Mouse (Mus musculus) forebrain, embryonic 14.5 days (tissue): ENCODE results near the gene Dhcr24. TPM values are rescaled to one million over a fixed set of nuclear protein-coding genes. Genes with fewer than 3 reads are reported as not detected.

Experiments
- ATAC-seq: fragments of 200-750 bp; cut with Nextera tagmentation; 2 replicates; pipeline ENCODE4 v1.8.0; 2017; ENCODE audit warnings: mild to moderate bottlenecking, moderate library complexity
- DNase-seq: peaks from one replicate; pipeline ENCODE4 v3.0.0-alpha.2; 2015; ENCODE audit warnings: low spot score
- H3K27ac ChIP-seq: fragments of 300-500 bp; sonication (generic); 2 replicates; pipeline ENCODE4 v1.5.1; 2014; ENCODE audit warnings: low read depth, mild to moderate bottlenecking, control low read depth, low read length, moderate library complexity
- H3K27me3 ChIP-seq: fragments of 300-500 bp; sonication (generic); replicated peaks from 2 replicates; pipeline ENCODE4 v1.6.1; 2014; ENCODE audit warnings: low read length, control low read depth, mixed read lengths; ENCODE audit not compliant: control insufficient read depth, insufficient read depth
- H3K36me3 ChIP-seq: fragments of 300-500 bp; sonication (generic); 2 replicates; pipeline ENCODE4 v1.6.1; 2014; ENCODE audit warnings: low read length, control low read depth; ENCODE audit not compliant: control insufficient read depth, insufficient read depth
- H3K4me1 ChIP-seq: fragments of 300-500 bp; sonication (generic); 2 replicates; pipeline ENCODE4 v1.6.1; 2014; ENCODE audit warnings: antibody characterized with exemption, low read length, control low read depth; ENCODE audit not compliant: control insufficient read depth, insufficient read depth
- H3K4me2 ChIP-seq: fragments of 300-500 bp; sonication (generic); 2 replicates; pipeline ENCODE4 v1.6.1; 2014; ENCODE audit warnings: mild to moderate bottlenecking, control low read depth, low read length
- H3K4me3 ChIP-seq: fragments of 300-500 bp; sonication (generic); 2 replicates; pipeline ENCODE4 v1.5.1; 2014; ENCODE audit warnings: low read depth, low read length, control low read depth
- H3K9ac ChIP-seq: fragments of 300-500 bp; sonication (generic); 2 replicates; pipeline ENCODE4 v1.6.1; 2014; ENCODE audit warnings: mild to moderate bottlenecking, low read length, control low read depth, moderate library complexity
- H3K9me3 ChIP-seq: fragments of 300-500 bp; sonication (generic); replicated peaks from 2 replicates; pipeline ENCODE4 v1.6.1; 2016; ENCODE audit warnings: low read length, control low read depth, mixed read lengths; ENCODE audit not compliant: control insufficient read depth
- WGBS: fragments of 180-500 bp; shearing (Covaris S2); extraction: QIAGEN DNeasy Blood & Tissue Kit; methylation state at CpG from one replicate; pipeline ENCODE4 v1.1.7; 2014; 5-methylcytosine and 5-hydroxymethylcytosine counted together
- polyA plus RNA-seq: library from polyadenylated mRNA; unstranded; fragments of >200 nt; fragmentation: Nextera tagmentation; extraction: Ambion mirVana; gene quantifications from 2 replicates; pipeline ENCODE4 v1.2.1, GENCODE M21; 2014

Dhcr24 gene
- polyA plus RNA-seq, 1 experiment from 2014 or later = 16.6 TPM

GRCm38 (mm10) chr4:106613105-106613504 lies 52.3 kb downstream of the Dhcr24 start:
- H3K27me3 ChIP-seq = no peaks in the 10 kb centered on the region
- no peak overlapping the region for H3K4me2 ChIP-seq
- ATAC-seq (no peak), DNase-seq (no peak)
- H3K36me3 ChIP-seq = no peaks in the 10 kb centered on the region
- no peak overlapping the region for H3K4me3 ChIP-seq
- WGBS = 75% methylated on average over 8 of the region's 8 CpGs
- no peak overlapping the region for H3K27ac ChIP-seq
- peaks cover 4% of the 10 kb centered on the region; the same call in 1 of the 2 replicates for H3K4me1 ChIP-seq
- no peak overlapping the region for H3K9ac ChIP-seq
- H3K9me3 ChIP-seq = no peaks in the 10 kb centered on the region

DNA sequence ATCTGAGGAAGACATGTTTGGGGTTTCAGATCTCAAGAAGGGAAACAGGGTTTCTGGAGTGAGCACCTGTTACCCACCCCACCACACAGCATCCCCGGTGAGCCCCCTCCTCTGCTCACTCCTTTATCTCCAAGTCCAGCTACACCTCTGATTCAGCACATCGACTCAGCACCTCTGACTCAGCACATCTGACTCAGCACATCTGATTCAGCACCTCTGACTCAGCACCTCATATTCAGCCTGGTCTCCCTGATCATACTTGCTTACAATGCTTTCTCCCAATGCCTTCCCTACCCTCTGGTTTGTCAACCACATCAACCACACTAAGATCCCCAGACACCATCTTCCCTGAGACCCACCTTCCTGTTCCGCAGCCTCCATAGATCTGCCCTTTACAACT lies 52.7 kb downstream of the Dhcr24 start:
- H3K27ac ChIP-seq = no peak overlapping the region
- H3K36me3 ChIP-seq = no peaks in the 10 kb centered on the region
- H3K4me2 ChIP-seq = no peak overlapping the region
- peaks cover 4% of the 10 kb centered on the region; the same call in 1 of the 2 replicates for H3K4me1 ChIP-seq
- no peaks in the 10 kb centered on the region for H3K27me3 ChIP-seq
- whole genome bisulfite sequencing = 79% methylated on average over 3 of the region's 3 CpGs
- no peak overlapping the region for H3K4me3 ChIP-seq
- no peak overlapping the region for H3K9ac ChIP-seq
- no peaks in the 10 kb centered on the region for H3K9me3 ChIP-seq
- DNase-seq (no peak), ATAC-seq (no peak)

- whole genome bisulfite sequencing = 44% methylated on average over 7 of the region's 7 CpGs
- Histone ChIP-seq H3K27ac (no peak overlapping the region), H3K9ac (no peak overlapping the region), H3K4me1 (peaks cover 4% of the 10 kb centered on the region; the same call in 1 of the 2 replicates), H3K27me3 (no peaks in the 10 kb centered on the region), H3K4me2 (no peak overlapping the region), H3K4me3 (no peak overlapping the region), H3K9me3 (no peaks in the 10 kb centered on the region), H3K36me3 (no peaks in the 10 kb centered on the region)
- peak; percentile 79 for ATAC-seq
- peak; percentile 77 for DNase-seq
Observed at GRCm38 (mm10) chr4:106614180-106614797, 53.5 kb downstream of the Dhcr24 start.

GRCm38 (mm10) chr4:106614881-106615280 lies 54.0 kb downstream of the Dhcr24 start:
- ATAC-seq (no peak), DNase-seq (no peak)
- H3K4me2 ChIP-seq = no peak overlapping the region
- H3K27ac ChIP-seq = no peak overlapping the region
- no peak overlapping the region for H3K9ac ChIP-seq
- no peaks in the 10 kb centered on the region for H3K36me3 ChIP-seq
- WGBS = 86% methylated on average over 9 of the region's 9 CpGs
- no peaks in the 10 kb centered on the region for H3K27me3 ChIP-seq
- no peaks in the 10 kb centered on the region for H3K9me3 ChIP-seq
- H3K4me3 ChIP-seq = no peak overlapping the region
- peaks cover 4% of the 10 kb centered on the region; the same call in 1 of the 2 replicates for H3K4me1 ChIP-seq

DNA sequence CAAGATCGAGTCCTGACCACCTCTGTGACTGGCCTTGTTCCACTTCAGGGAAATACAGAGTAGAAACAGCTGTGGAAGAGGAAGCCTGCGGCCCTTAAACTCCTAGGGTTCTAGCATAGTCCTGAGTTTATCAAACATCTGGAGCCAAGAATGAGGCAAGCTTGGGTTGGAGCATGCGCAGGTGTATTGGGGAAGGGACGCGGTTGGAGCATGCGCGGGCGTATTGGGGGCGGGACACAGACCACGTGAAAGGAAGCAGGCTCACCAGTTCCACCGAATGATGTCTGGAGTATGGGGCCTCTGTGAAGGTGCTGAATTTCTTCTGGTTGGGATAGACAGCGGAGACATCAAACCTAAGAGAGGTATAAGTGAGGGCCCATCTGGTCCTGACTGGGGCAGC lies 54.8 kb downstream of the Dhcr24 start:
- WGBS = 86% methylated on average over 12 of the region's 12 CpGs
- Histone ChIP-seq H3K9me3 (no peaks in the 10 kb centered on the region), H3K4me1 (peaks cover 4% of the 10 kb centered on the region; the same call in 1 of the 2 replicates), H3K36me3 (no peaks in the 10 kb centered on the region), H3K27me3 (no peaks in the 10 kb centered on the region), H3K9ac (no peak overlapping the region), H3K27ac (no peak overlapping the region), H3K4me3 (no peak overlapping the region), H3K4me2 (no peak overlapping the region)
- ATAC-seq = no peak
- DNase-seq = no peak

GRCm38 (mm10) chr4:106617056-106617455 lies 56.2 kb downstream of the Dhcr24 start, which contains the start of gene Lexm:
Gene Lexm, minus strand, starts transcription at chr4:106617241.
- 2% methylated on average over 18 of the region's 19 CpGs for WGBS
- DNase-seq (no peak), ATAC-seq (no peak)

DNA sequence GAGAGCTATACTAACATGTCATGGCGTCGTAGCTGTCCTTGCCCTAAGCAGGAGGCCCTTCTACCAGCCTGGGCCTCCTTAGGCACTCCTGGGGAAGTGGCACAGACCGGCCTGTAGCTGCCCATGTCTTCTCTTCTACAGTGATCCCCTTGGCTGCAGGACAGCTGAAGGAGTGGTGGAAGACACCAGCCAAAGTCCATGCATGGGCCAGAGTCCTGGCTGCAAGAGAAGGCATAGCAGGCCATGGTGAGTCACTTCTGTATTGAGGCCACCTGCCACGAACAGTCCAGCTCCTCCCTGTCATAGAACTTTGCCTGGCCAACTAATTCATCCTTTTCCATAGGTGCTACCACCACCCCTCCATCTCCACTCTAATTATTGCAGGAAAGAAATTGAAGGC lies 58.1 kb downstream of the Dhcr24 start:
- Histone ChIP-seq H3K9ac (no peak overlapping the region), H3K4me3 (no peak overlapping the region), H3K4me1 (peaks cover 4% of the 10 kb centered on the region; the same call in 1 of the 2 replicates), H3K9me3 (no peaks in the 10 kb centered on the region), H3K4me2 (no peak overlapping the region), H3K27ac (no peak overlapping the region), H3K27me3 (peaks cover 25% of the 10 kb centered on the region), H3K36me3 (no peaks in the 10 kb centered on the region)
- no peak for DNase-seq
- ATAC-seq = no peak
- WGBS = 89% methylated on average over 4 of the region's 4 CpGs

More at GRCm38 (mm10) chr4:106617056-106617455, 56.2 kb downstream of the Dhcr24 start, which contains the start of gene Lexm:
- Histone ChIP-seq H3K27ac (no peak within 1 kb of the TSS), H3K36me3 (no peaks in the 10 kb centered on the region), H3K4me3 (no peak within 1 kb of the TSS), H3K9me3 (no peaks in the 10 kb centered on the region), H3K9ac (peak within 1 kb of the TSS; percentile 13; the same call in 1 of the 2 replicates), H3K27me3 (peaks cover 7% of the 10 kb centered on the region), H3K4me2 (peak within 1 kb of the TSS; percentile 32), H3K4me1 (peaks cover 4% of the 10 kb centered on the region; the same call in 1 of the 2 replicates)

DNA sequence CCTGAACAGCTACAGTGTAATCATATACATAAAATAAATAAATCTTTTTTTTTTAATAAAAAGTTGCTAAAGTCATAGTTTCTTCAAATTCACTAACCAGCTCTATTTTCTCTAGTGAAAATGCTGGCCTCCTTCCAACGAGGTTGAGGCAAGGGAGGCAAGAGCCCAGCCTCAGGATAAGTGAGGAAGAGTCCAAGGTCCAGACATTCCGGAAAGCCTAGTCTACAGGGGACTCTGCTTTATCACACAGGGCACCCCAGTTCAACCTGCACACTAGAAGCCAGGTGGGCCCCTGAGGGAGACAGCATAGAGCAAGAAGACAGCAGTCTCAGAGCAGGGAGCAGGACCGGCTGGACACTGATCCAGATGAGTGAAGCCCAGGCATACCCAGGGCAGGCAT lies 60.6 kb downstream of the Dhcr24 start:
- no peak overlapping the region for H3K9ac ChIP-seq
- DNase-seq = no peak
- WGBS = 62% methylated on average over 3 of the region's 3 CpGs
- H3K27me3 ChIP-seq = peaks cover 28% of the 10 kb centered on the region
- no peaks in the 10 kb centered on the region for H3K36me3 ChIP-seq
- H3K27ac ChIP-seq = no peak overlapping the region
- H3K4me3 ChIP-seq = no peak overlapping the region
- H3K9me3 ChIP-seq = no peaks in the 10 kb centered on the region
- H3K4me1 ChIP-seq = peaks cover 4% of the 10 kb centered on the region; the same call in 1 of the 2 replicates
- no peak overlapping the region for H3K4me2 ChIP-seq
- no peak for ATAC-seq

DNA sequence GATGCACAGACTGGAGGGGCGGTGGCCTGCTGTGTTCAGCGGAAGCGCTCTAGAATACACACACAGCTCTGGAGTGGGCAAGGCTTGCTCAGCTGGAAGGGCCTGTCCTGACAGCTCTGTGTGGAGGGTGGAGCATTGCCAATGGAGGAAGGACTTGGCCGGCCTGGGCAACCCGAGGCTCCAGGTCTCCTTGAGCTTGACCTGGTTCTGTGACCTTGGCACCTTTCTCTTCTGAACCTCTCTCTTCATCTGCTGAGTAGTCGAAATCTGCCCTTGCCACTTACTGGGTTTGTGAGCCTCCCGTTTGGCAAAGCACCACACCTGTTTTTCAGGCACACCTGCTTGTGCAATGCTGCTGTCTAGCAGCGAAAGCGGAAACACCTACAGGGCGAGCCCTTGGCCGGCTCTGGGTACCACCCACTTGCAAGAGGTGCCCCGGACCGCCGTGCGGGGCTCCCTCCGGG lies 61.2 kb downstream of the Dhcr24 start, which contains the start of gene Ttc22:
TSS of gene Ttc22 (plus strand) at position 403 of the 464 bp plus-strand sequence.
- H3K9ac ChIP-seq = no peak within 1 kb of the TSS
- 27% methylated on average over 16 of the region's 16 CpGs for WGBS
- peaks cover 28% of the 10 kb centered on the region for H3K27me3 ChIP-seq
- no peak within 1 kb of the TSS for H3K4me3 ChIP-seq
- no peak for DNase-seq
- H3K36me3 ChIP-seq = no peaks in the 10 kb centered on the region
- H3K4me2 ChIP-seq = no peak within 1 kb of the TSS
- peaks cover 1% of the 10 kb centered on the region; the same call in 1 of the 2 replicates for H3K4me1 ChIP-seq
- ATAC-seq = no peak
- H3K9me3 ChIP-seq = no peaks in the 10 kb centered on the region
- no peak within 1 kb of the TSS for H3K27ac ChIP-seq
